Mouse (Mus musculus) stomach, postnatal 0 days (tissue): ENCODE data around the gene Myo10. TPM values are rescaled to one million over a fixed set of nuclear protein-coding genes. Genes with fewer than 3 reads are reported as not detected.

Experiments used
- ATAC-seq: fragments of 200-750 bp; cut with Nextera tagmentation; 2 replicates; pipeline ENCODE4 v1.8.0; 2017; ENCODE audit not compliant: low FRiP score, low TSS enrichment
- DNase-seq: peaks from one replicate; pipeline ENCODE4 v3.0.0-alpha.2; 2016; ENCODE audit warnings: low spot score
- H3K27ac ChIP-seq: fragments of 300-500 bp; sonication (generic); replicated peaks from 2 replicates; pipeline ENCODE4 v1.5.1; 2014; ENCODE audit warnings: mild to moderate bottlenecking, control low read depth
- H3K27me3 ChIP-seq: fragments of 300-500 bp; sonication (generic); 2 replicates; pipeline ENCODE4 v1.6.1; 2014; ENCODE audit warnings: low read length; ENCODE audit not compliant: control insufficient read depth, insufficient read depth
- H3K36me3 ChIP-seq: fragments of 300-500 bp; sonication (generic); 2 replicates; pipeline ENCODE4 v1.6.1; 2014; ENCODE audit warnings: low read length, mixed read lengths; ENCODE audit not compliant: control insufficient read depth, insufficient read depth
- H3K4me1 ChIP-seq: fragments of 300-500 bp; sonication (generic); replicated peaks from 2 replicates; pipeline ENCODE4 v1.6.1; 2014; ENCODE audit warnings: antibody characterized with exemption; ENCODE audit not compliant: control insufficient read depth, insufficient read depth
- H3K4me2 ChIP-seq: fragments of 300-500 bp; sonication (generic); replicated peaks from 2 replicates; pipeline ENCODE4 v1.6.1; 2014; ENCODE audit warnings: low read depth, mild to moderate bottlenecking, control low read depth, moderate library complexity
- H3K4me3 ChIP-seq: fragments of 300-500 bp; sonication (generic); 2 replicates; pipeline ENCODE4 v1.5.1; 2014; ENCODE audit warnings: low read depth, low read length, control low read depth
- H3K9ac ChIP-seq: fragments of 300-500 bp; sonication (generic); 2 replicates; pipeline ENCODE4 v1.6.1; 2014; ENCODE audit warnings: mild to moderate bottlenecking, low read length, control low read depth, mixed read lengths
- H3K9me3 ChIP-seq: fragments of 300-500 bp; sonication (generic); 2 replicates; pipeline ENCODE4 v1.6.1; 2016; ENCODE audit warnings: low read length; ENCODE audit not compliant: control insufficient read depth
- CTCF ChIP-seq: IDR thresholded peaks from 2 replicates; pipeline ENCODE4 v1.5.1; 2016; ENCODE audit warnings: antibody characterized with exemption, low read depth, mild to moderate bottlenecking, moderate library complexity
- EP300 ChIP-seq: optimal IDR thresholded peaks from 2 replicates; pipeline ENCODE3; 2016; ENCODE audit warnings: antibody characterized with exemption
- WGBS: fragments of 180-500 bp; shearing (Covaris S2); extraction: QIAGEN DNeasy Blood & Tissue Kit; methylation state at CpG from one replicate; pipeline ENCODE4 v1.1.7; 2014; 5-methylcytosine and 5-hydroxymethylcytosine counted together
- polyA plus RNA-seq: library from polyadenylated mRNA; unstranded; fragments of >200 nt; fragmentation: Nextera tagmentation; extraction: Ambion mirVana; gene quantifications from 2 replicates; pipeline ENCODE4 v1.2.1, GENCODE M21; 2015

Myo10 gene
- polyA plus RNA-seq, 1 experiment from 2014 or later: 15.8 TPM

GRCm38 (mm10) chr15:25797888-25798287, 175.6 kb downstream of the Myo10 start:
- no peak for ATAC-seq
- Histone ChIP-seq H3K4me3 (no peak overlapping the region), H3K9ac (no peak overlapping the region), H3K4me1 (no peaks in the 10 kb centered on the region), H3K27ac (no peak overlapping the region), H3K4me2 (no peak overlapping the region), H3K36me3 (peaks cover 32% of the 10 kb centered on the region), H3K9me3 (no peaks in the 10 kb centered on the region), H3K27me3 (no peaks in the 10 kb centered on the region)
- DNase-seq: no peak
- 57% methylated on average over 1 of the region's 1 CpGs for WGBS
- TF ChIP-seq EP300 (no peak), CTCF (no peak)

GRCm38 (mm10) chr15:25801726-25802125, 179.4 kb downstream of the Myo10 start:
- Histone ChIP-seq H3K27me3 (no peaks in the 10 kb centered on the region), H3K9me3 (no peaks in the 10 kb centered on the region), H3K9ac (no peak overlapping the region), H3K4me2 (no peak overlapping the region), H3K36me3 (peaks cover 42% of the 10 kb centered on the region), H3K27ac (no peak overlapping the region), H3K4me3 (no peak overlapping the region), H3K4me1 (no peaks in the 10 kb centered on the region)
- DNase-seq: no peak
- no peak for ATAC-seq
- 88% methylated on average over 5 of the region's 5 CpGs for WGBS
- no peak; the same call in 1 of the 2 replicates for TF ChIP-seq CTCF
- TF ChIP-seq EP300: no peak

GRCm38 (mm10) chr15:25802194-25802593, 179.9 kb downstream of the Myo10 start:
- Histone ChIP-seq H3K4me3 (no peak overlapping the region), H3K27me3 (no peaks in the 10 kb centered on the region), H3K4me2 (no peak overlapping the region), H3K36me3 (peaks cover 42% of the 10 kb centered on the region), H3K9me3 (no peaks in the 10 kb centered on the region), H3K27ac (no peak overlapping the region), H3K4me1 (no peaks in the 10 kb centered on the region), H3K9ac (no peak overlapping the region)
- TF ChIP-seq EP300: no peak
- no peak for TF ChIP-seq CTCF
- no peak for DNase-seq
- no peak for ATAC-seq
- WGBS: 74% methylated on average over 8 of the region's 8 CpGs

- Histone ChIP-seq H3K27me3 (no peaks in the 10 kb centered on the region), H3K4me3 (no peak overlapping the region), H3K4me2 (no peak overlapping the region), H3K4me1 (no peaks in the 10 kb centered on the region), H3K27ac (no peak overlapping the region), H3K36me3 (peaks cover 49% of the 10 kb centered on the region), H3K9ac (no peak overlapping the region), H3K9me3 (no peaks in the 10 kb centered on the region)
- 87% methylated on average over 15 of the region's 15 CpGs for WGBS
- DNase-seq: no peak
- TF ChIP-seq CTCF (no peak), EP300 (no peak)
- ATAC-seq: no peak
These were observed 180.8 kb downstream of the Myo10 start for GRCm38 (mm10) chr15:25803111-25803510.

- no peak overlapping the region for H3K4me3 ChIP-seq
- ATAC-seq (peak; percentile 55), DNase-seq (peak; percentile 66)
- 0 out of 2 replicates have a peak overlapping the region, but pooled peaks have one; percentile 40 for H3K27ac ChIP-seq
- TF ChIP-seq CTCF (peak; percentile 88), EP300 (no peak)
- no peak overlapping the region for H3K4me2 ChIP-seq
- no peak overlapping the region for H3K9ac ChIP-seq
- H3K27me3 ChIP-seq: no peaks in the 10 kb centered on the region
- H3K4me1 ChIP-seq: no peaks in the 10 kb centered on the region
- no peaks in the 10 kb centered on the region for H3K9me3 ChIP-seq
- peaks cover 57% of the 10 kb centered on the region for H3K36me3 ChIP-seq
- 72% methylated on average over 21 of the region's 21 CpGs for WGBS
These were observed 183.2 kb downstream of the Myo10 start for GRCm38 (mm10) chr15:25805336-25806110.

- no peaks in the 10 kb centered on the region for H3K9me3 ChIP-seq
- no peak overlapping the region for H3K4me3 ChIP-seq
- no peak overlapping the region for H3K9ac ChIP-seq
- no peak overlapping the region for H3K27ac ChIP-seq
- no peak for ATAC-seq
- 79% methylated on average over 17 of the region's 17 CpGs for WGBS
- DNase-seq: no peak
- H3K4me2 ChIP-seq: no peak overlapping the region
- peaks cover 55% of the 10 kb centered on the region for H3K36me3 ChIP-seq
- H3K27me3 ChIP-seq: no peaks in the 10 kb centered on the region
- TF ChIP-seq CTCF (no peak), EP300 (no peak)
- H3K4me1 ChIP-seq: no peaks in the 10 kb centered on the region
These were observed 184.0 kb downstream of the Myo10 start for GRCm38 (mm10) chr15:25806363-25806762.
